Mouse (Mus musculus): ENCODE measurements at regions not wholly inside any gene's neighbourhood (a gene's known extent, or its start where the extent isn't known, plus 50 kb on each side); places are given as distances from the start of the nearest gene placed in this dataset.

GRCm38 (mm10) chr7:115170023-115170422, 426.5 kb downstream of the Insc start:
- intact Hi-C loops (cut with DNase I): no loop called here

- intact Hi-C loops (cut with DNase I): no loop called here
Observed at GRCm38 (mm10) chr7:115170439-115170838, 426.9 kb downstream of the Insc start.

- intact Hi-C loops (cut with DNase I): no loop called here
Observed at GRCm38 (mm10) chr7:115192482-115192881, 449.0 kb downstream of the Insc start.

- intact Hi-C loops (cut with DNase I): no loop called here
Observed at GRCm38 (mm10) chr7:115192992-115193761, 449.7 kb downstream of the Insc start.

- intact Hi-C loops (cut with DNase I): no loop called here
Observed at GRCm38 (mm10) chr7:115204916-115205315, 461.4 kb downstream of the Insc start.

GRCm38 (mm10) chr7:115206479-115207134, 463.1 kb downstream of the Insc start:
- intact Hi-C loops (cut with DNase I): no loop called here

GRCm38 (mm10) chr7:115208781-115209180, 465.3 kb downstream of the Insc start:
- intact Hi-C loops (cut with DNase I): no loop called here

GRCm38 (mm10) chr7:115210012-115210411, 466.5 kb downstream of the Insc start:
- intact Hi-C loops (cut with DNase I): loop anchor here (5.0 kb wide), 1 partner anchor 288 kb away; no protein-coding TSS in a partner anchor

GRCm38 (mm10) chr7:115216838-115217237, 473.3 kb downstream of the Insc start:
- intact Hi-C loops (cut with DNase I): loop anchor here (2.0 kb wide), 1 partner anchor 818 kb away; no protein-coding TSS in a partner anchor

- intact Hi-C loops (cut with DNase I): loop anchor here (2.0 kb wide), 1 partner anchor 818 kb away; no protein-coding TSS in a partner anchor
Observed at GRCm38 (mm10) chr7:115217255-115217654, 473.8 kb downstream of the Insc start.

- intact Hi-C loops (cut with DNase I): loop anchor here (2.0 kb wide), 1 partner anchor 817 kb away; no protein-coding TSS in a partner anchor
Observed at GRCm38 (mm10) chr7:115217712-115218111, 474.2 kb downstream of the Insc start.

GRCm38 (mm10) chr7:115218596-115219180, 475.2 kb downstream of the Insc start:
- intact Hi-C loops (cut with DNase I): no loop called here

- intact Hi-C loops (cut with DNase I): loop anchor here (5.0 kb wide), 1 partner anchor 145 kb away; no protein-coding TSS in a partner anchor
Observed at GRCm38 (mm10) chr7:115222642-115223041, 479.1 kb downstream of the Insc start.

GRCm38 (mm10) chr7:115230525-115230924, 487.0 kb downstream of the Insc start:
- intact Hi-C loops (cut with DNase I): no loop called here

- intact Hi-C loops (cut with DNase I): no loop called here
Observed at GRCm38 (mm10) chr7:115233850-115234436, 490.4 kb downstream of the Insc start.

- intact Hi-C loops (cut with DNase I): no loop called here
Observed at GRCm38 (mm10) chr7:115237131-115237530, 493.6 kb downstream of the Insc start.

- intact Hi-C loops (cut with DNase I): no loop called here
Observed at GRCm38 (mm10) chr7:115251591-115252369, 508.3 kb downstream of the Insc start.

GRCm38 (mm10) chr7:115252370-115252750, 508.9 kb downstream of the Insc start:
- intact Hi-C loops (cut with DNase I): no loop called here

- intact Hi-C loops (cut with DNase I): no loop called here
Observed at GRCm38 (mm10) chr7:115258626-115259025, 515.1 kb downstream of the Insc start.

GRCm38 (mm10) chr7:115263082-115263481, 519.6 kb downstream of the Insc start:
- intact Hi-C loops (cut with DNase I): no loop called here

GRCm38 (mm10) chr7:115266141-115266540, 522.6 kb downstream of the Insc start:
- intact Hi-C loops (cut with DNase I): no loop called here

Data from adrenal gland (tissue).